Mouse (Mus musculus) kidney, embryonic 16.5 days (tissue): ENCODE results near the gene Tnfrsf9. TPM values are rescaled to one million over a fixed set of nuclear protein-coding genes. Genes with fewer than 3 reads are reported as not detected.
A peak's percentile ranks its signal among the peaks of the same experiment; 100 is the strongest.
"Not testable (repeated sequence)": the region's sequence is repeated elsewhere in the genome, so short reads cannot be mapped to it uniquely, and the experiment has no call there.

Experiments
- ATAC-seq: fragments of 200-750 bp; cut with Nextera tagmentation; 2 replicates; pipeline ENCODE4 v1.8.0; 2017; ENCODE audit warnings: moderate TSS enrichment; ENCODE audit not compliant: low FRiP score, low TSS enrichment
- H3K27ac ChIP-seq: fragments of 300-500 bp; sonication (generic); 2 replicates; pipeline ENCODE4 v1.5.1; 2014; ENCODE audit warnings: low read length
- H3K27me3 ChIP-seq: fragments of 300-500 bp; sonication (generic); 2 replicates; pipeline ENCODE4 v1.6.1; 2014; ENCODE audit warnings: low read length, control low read depth, mixed read lengths; ENCODE audit not compliant: insufficient read depth
- H3K36me3 ChIP-seq: fragments of 300-500 bp; sonication (generic); 2 replicates; pipeline ENCODE4 v1.6.1; 2014; ENCODE audit warnings: low read length, control low read depth, mixed read lengths; ENCODE audit not compliant: insufficient read depth
- H3K4me1 ChIP-seq: fragments of 300-500 bp; sonication (generic); 2 replicates; pipeline ENCODE4 v1.6.1; 2014; ENCODE audit warnings: low read length, control low read depth, mixed read lengths; ENCODE audit not compliant: insufficient read depth
- H3K4me2 ChIP-seq: fragments of 300-500 bp; sonication (generic); replicated peaks from 2 replicates; pipeline ENCODE4 v1.6.1; 2014; ENCODE audit warnings: low read depth, low read length
- H3K4me3 ChIP-seq: fragments of 300-500 bp; sonication (generic); 2 replicates; pipeline ENCODE4 v1.5.1; 2014; ENCODE audit warnings: mild to moderate bottlenecking, low read length
- H3K9ac ChIP-seq: fragments of 300-500 bp; sonication (generic); replicated peaks from 2 replicates; pipeline ENCODE4 v1.6.1; 2014; ENCODE audit warnings: low read length
- H3K9me3 ChIP-seq: fragments of 300-500 bp; sonication (generic); 2 replicates; pipeline ENCODE4 v1.6.1; 2016; ENCODE audit warnings: low read length, control low read depth
- WGBS: fragments of 180-500 bp; shearing (Covaris S2); extraction: QIAGEN DNeasy Blood & Tissue Kit; methylation state at CpG from one replicate; pipeline ENCODE4 v1.1.7; 2014; 5-methylcytosine and 5-hydroxymethylcytosine counted together
- polyA plus RNA-seq: library from polyadenylated mRNA; unstranded; fragments of >200 nt; fragmentation: Nextera tagmentation; extraction: Ambion mirVana; gene quantifications from 2 replicates; pipeline ENCODE4 v1.2.1, GENCODE M21; 2015

The Tnfrsf9 gene
- polyA plus RNA-seq, 1 experiment from 2014 or later, result 0.40 TPM

DNA sequence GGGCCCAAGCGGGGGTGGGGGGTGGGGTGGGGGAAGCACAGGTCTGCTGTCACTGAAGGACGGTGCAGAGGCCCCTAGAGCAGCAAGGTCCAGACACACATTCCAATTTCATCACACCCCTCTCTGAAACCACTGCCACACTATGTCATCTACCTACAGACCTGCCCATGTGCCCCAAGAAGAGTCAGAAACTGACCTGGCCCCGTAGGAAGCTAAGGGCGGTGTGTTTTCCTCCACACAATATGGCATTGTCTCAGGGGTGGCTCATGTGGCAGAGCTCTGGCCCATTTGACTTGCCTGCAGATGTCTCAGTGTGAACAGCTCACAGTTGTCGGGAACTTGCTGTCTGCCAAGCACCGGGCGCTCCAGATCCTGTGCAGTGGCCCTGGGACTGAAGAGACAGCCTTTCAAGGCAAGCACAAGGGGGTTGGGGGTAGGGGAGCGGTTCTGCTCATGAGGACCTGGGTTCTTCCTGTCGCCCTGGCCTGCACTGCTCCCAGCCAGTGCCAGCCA is 42.2 kb upstream of the Tnfrsf9 start:
- WGBS, result 32% methylated on average over 9 of the region's 9 CpGs
- Histone ChIP-seq H3K36me3 (peaks cover 7% of the 10 kb centered on the region; the same call in 1 of the 2 replicates), H3K27me3 (no peaks in the 10 kb centered on the region), H3K9ac (no peak overlapping the region; the same call in 1 of the 2 replicates), H3K4me2 (no peak overlapping the region), H3K9me3 (no peaks in the 10 kb centered on the region), H3K27ac (peak overlapping the region; percentile 23), H3K4me3 (no peak overlapping the region), H3K4me1 (peaks cover 35% of the 10 kb centered on the region)
- ATAC-seq, result peak; percentile 33

DNA sequence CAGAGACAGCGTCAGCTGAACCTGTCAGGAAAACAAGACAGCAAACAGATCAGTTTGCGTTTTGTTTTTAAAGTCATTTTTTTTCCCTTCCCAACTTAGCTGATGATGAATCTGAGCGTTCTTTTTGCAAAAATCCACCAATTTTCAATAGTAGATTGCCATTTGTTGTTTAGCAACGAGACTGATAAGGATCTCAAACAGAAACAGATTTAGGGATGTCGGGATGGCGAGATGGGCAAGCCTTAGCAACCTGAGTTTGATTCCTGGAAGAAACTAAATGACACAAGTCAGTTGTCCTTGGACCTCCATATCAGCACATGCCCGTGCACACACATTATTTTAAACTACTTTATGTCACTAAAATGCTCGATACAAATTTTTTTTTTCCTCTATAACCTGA is 41.7 kb upstream of the Tnfrsf9 start:
- ATAC-seq, result no peak
- no peak overlapping the region for H3K9ac ChIP-seq
- 0 out of 2 replicates have a peak overlapping the region, but pooled peaks have one; percentile 23 for H3K27ac ChIP-seq
- no peak overlapping the region for H3K4me3 ChIP-seq
- H3K4me1 ChIP-seq, result peaks cover 35% of the 10 kb centered on the region
- H3K4me2 ChIP-seq, result no peak overlapping the region
- no peaks in the 10 kb centered on the region for H3K9me3 ChIP-seq
- H3K36me3 ChIP-seq, result peaks cover 3% of the 10 kb centered on the region; the same call in 1 of the 2 replicates
- 63% methylated on average over 8 of the region's 8 CpGs for WGBS
- H3K27me3 ChIP-seq, result no peaks in the 10 kb centered on the region

GRCm38 (mm10) chr4:150874416-150874815 is 39.9 kb upstream of the Tnfrsf9 start:
- H3K27ac ChIP-seq, H3K36me3 ChIP-seq, H3K9ac ChIP-seq, H3K4me2 ChIP-seq, H3K27me3 ChIP-seq, ATAC-seq, H3K4me3 ChIP-seq: not testable (repeated sequence)
- peaks cover 15% of the 10 kb centered on the region for H3K9me3 ChIP-seq
- 63% methylated on average over 4 of the region's 4 CpGs for WGBS
- H3K4me1 ChIP-seq, result peaks cover 32% of the 10 kb centered on the region

GRCm38 (mm10) chr4:150875393-150875792 is 39.0 kb upstream of the Tnfrsf9 start:
- no peak for ATAC-seq
- peaks cover 25% of the 10 kb centered on the region for H3K9me3 ChIP-seq
- H3K4me1 ChIP-seq, result peaks cover 22% of the 10 kb centered on the region
- H3K36me3 ChIP-seq, result no peaks in the 10 kb centered on the region
- H3K27ac ChIP-seq, result no peak overlapping the region
- H3K4me3 ChIP-seq, result no peak overlapping the region
- H3K4me2 ChIP-seq, result no peak overlapping the region
- no peak overlapping the region for H3K9ac ChIP-seq
- WGBS, result 84% methylated on average over 10 of the region's 10 CpGs
- no peaks in the 10 kb centered on the region for H3K27me3 ChIP-seq

DNA sequence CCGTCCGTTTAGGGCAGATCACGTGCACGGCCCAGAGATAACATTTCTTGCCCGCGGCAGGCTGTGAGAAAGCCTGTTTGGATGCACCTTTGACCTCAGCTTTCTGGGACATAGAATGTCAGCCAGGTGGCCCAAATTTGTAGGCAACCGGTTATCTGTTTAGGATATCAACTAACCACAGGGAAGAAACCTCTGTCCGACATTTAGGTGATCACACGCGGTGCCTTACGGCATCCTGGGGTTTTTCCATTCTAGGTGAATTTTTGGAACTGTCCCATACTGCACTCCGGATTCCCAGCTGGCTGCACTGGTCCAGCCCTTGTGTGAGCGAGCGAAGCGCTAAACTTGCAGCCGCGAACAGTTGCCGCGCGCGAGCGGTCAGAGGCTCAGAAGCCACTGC is 34.7 kb upstream of the Tnfrsf9 start:
- peaks cover 25% of the 10 kb centered on the region for H3K9me3 ChIP-seq
- H3K4me3 ChIP-seq, result no peak overlapping the region
- H3K4me2 ChIP-seq, result no peak overlapping the region
- no peak for ATAC-seq
- no peaks in the 10 kb centered on the region for H3K36me3 ChIP-seq
- H3K4me1 ChIP-seq, result no peaks in the 10 kb centered on the region
- H3K9ac ChIP-seq, result no peak overlapping the region
- 94% methylated on average over 22 of the region's 22 CpGs for WGBS
- no peak overlapping the region for H3K27ac ChIP-seq
- no peaks in the 10 kb centered on the region for H3K27me3 ChIP-seq

- Histone ChIP-seq H3K36me3 (no peaks in the 10 kb centered on the region), H3K4me2 (no peak overlapping the region), H3K9me3 (peaks cover 25% of the 10 kb centered on the region), H3K9ac (no peak overlapping the region), H3K27me3 (no peaks in the 10 kb centered on the region), H3K27ac (no peak overlapping the region), H3K4me3 (no peak overlapping the region), H3K4me1 (no peaks in the 10 kb centered on the region)
- no peak for ATAC-seq
- 90% methylated on average over 5 of the region's 5 CpGs for WGBS
Observed at GRCm38 (mm10) chr4:150880364-150880763, 34.0 kb upstream of the Tnfrsf9 start.

- no peak overlapping the region for H3K9ac ChIP-seq
- no peak for ATAC-seq
- no peak overlapping the region for H3K4me2 ChIP-seq
- no peaks in the 10 kb centered on the region for H3K36me3 ChIP-seq
- H3K27me3 ChIP-seq, result no peaks in the 10 kb centered on the region
- H3K9me3 ChIP-seq, result peaks cover 25% of the 10 kb centered on the region
- no peak overlapping the region for H3K27ac ChIP-seq
- WGBS, result 87% methylated on average over 5 of the region's 5 CpGs
- no peak overlapping the region for H3K4me3 ChIP-seq
- H3K4me1 ChIP-seq, result no peaks in the 10 kb centered on the region
Observed at GRCm38 (mm10) chr4:150882632-150883031, 31.7 kb upstream of the Tnfrsf9 start.

- Histone ChIP-seq H3K36me3 (no peaks in the 10 kb centered on the region), H3K4me3 (no peak overlapping the region), H3K4me2 (no peak overlapping the region), H3K27me3 (no peaks in the 10 kb centered on the region), H3K9me3 (no peaks in the 10 kb centered on the region), H3K27ac (no peak overlapping the region), H3K4me1 (peaks cover 26% of the 10 kb centered on the region), H3K9ac (no peak overlapping the region)
- WGBS, result 66% methylated on average over 5 of the region's 5 CpGs
- no peak; the same call in 1 of the 2 replicates for ATAC-seq
Observed at GRCm38 (mm10) chr4:150887903-150888302, 26.5 kb upstream of the Tnfrsf9 start.

GRCm38 (mm10) chr4:150888492-150888891 is 25.9 kb upstream of the Tnfrsf9 start:
- H3K27me3 ChIP-seq, result no peaks in the 10 kb centered on the region
- no peak overlapping the region for H3K27ac ChIP-seq
- no peaks in the 10 kb centered on the region for H3K36me3 ChIP-seq
- 71% methylated on average over 4 of the region's 4 CpGs for WGBS
- no peak overlapping the region for H3K4me3 ChIP-seq
- no peak for ATAC-seq
- H3K4me2 ChIP-seq, result no peak overlapping the region
- H3K4me1 ChIP-seq, result peaks cover 26% of the 10 kb centered on the region
- H3K9ac ChIP-seq, result no peak overlapping the region
- no peaks in the 10 kb centered on the region for H3K9me3 ChIP-seq

DNA sequence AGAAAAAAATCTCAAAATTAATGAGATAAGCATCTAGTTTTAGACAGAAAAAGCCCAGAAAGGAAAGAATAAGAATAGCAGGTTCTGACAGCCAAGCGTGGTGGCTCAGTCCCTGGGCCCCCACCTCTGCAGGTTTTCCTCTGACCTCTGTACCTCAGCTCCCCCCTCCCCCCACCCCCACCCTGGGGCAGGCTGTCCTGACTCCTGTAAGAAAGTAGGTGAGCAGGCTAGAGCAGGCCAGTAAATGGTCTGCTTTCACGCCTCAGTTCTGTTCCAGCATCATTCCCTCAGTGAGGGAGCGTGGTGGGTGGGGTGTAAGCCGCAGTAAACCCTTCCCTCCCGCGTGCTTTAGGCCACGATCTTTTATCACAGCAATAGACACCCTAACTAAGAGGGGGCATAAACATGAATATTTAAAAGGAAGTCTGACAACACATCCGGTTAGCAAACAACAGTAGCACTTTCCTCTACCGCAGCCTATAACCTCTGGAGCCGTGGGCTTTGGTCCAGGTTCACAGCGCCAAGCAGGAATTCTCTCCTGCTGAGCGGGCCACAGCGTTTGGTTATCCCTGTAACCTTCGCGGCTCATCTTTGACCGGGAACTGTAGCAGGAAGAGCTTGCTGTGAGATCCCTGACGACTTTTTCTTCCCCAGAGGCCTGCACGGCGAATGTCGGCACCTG is 24.9 kb upstream of the Tnfrsf9 start:
- Histone ChIP-seq H3K27me3 (no peaks in the 10 kb centered on the region), H3K4me2 (peak overlapping the region; percentile 40), H3K9ac (peak overlapping the region; percentile 26; the same call in 1 of the 2 replicates), H3K4me1 (peaks cover 26% of the 10 kb centered on the region), H3K9me3 (no peaks in the 10 kb centered on the region), H3K36me3 (no peaks in the 10 kb centered on the region), H3K4me3 (0 out of 2 replicates have a peak overlapping the region, but pooled peaks have one; percentile 5), H3K27ac (peak overlapping the region; percentile 80)
- peak; percentile 66; the same call in 1 of the 2 replicates for ATAC-seq
- 35% methylated on average over 20 of the region's 20 CpGs for WGBS
